Mouse (Mus musculus): ENCODE data around the gene Gm21983.

- TF ChIP-seq CTCF (IDR thresholded peaks at IDR 0.05; ENCODE audit: low read depth, low read length) (no peak), POLR2A (IDR thresholded peaks at IDR 0.05; ENCODE audit: borderline replicate concordance, low read depth, low read length) (no peak)
Observed at GRCm38 (mm10) chr7:27165007-27165655, 15.8 kb downstream of the Gm21983 start.
